In genomic region chr3:59113973-59114517, GRCm38 (mm10) we compare ENCODE assay signal across 11 mouse cellular contexts. TPM values are rescaled to one million over a fixed set of nuclear protein-coding genes. Genes with fewer than 3 reads are reported as not detected.
DNase-seq lines count a peak whose midpoint lies in the region; ATAC-seq lines count a peak whose summit lies in the region.
"Had no signal": no experiment of that assay in that cellular context is flagged by ENCODE, and none has a peak within 500 bp of the region (broad histone marks: within the 10 kb centered on the region; RNA-seq: fewer than 3 reads in every experiment).

No protein-coding gene starts in this region.

- H3K36me3 ChIP-seq in kidney, embryonic 15.5 days = 0 out of 2 replicates have a peak, but pooled peaks cover 3% of the 10 kb centered on the region

- H3K27me3 ChIP-seq in kidney, embryonic 15.5 days = no peaks in the 10 kb centered on the region
- H3K27me3 ChIP-seq: lung, embryonic 15.5 days; neural tube, embryonic 15.5 days had no signal

- no peak overlapping the region for H3K4me2 ChIP-seq in kidney, embryonic 15.5 days
- H3K4me2 ChIP-seq: lung, embryonic 15.5 days; neural tube, embryonic 15.5 days had no signal

- no peak overlapping the region for H3K9ac ChIP-seq in kidney, embryonic 15.5 days
- H3K9ac ChIP-seq: lung, embryonic 15.5 days; neural tube, embryonic 15.5 days had no signal

- 74% methylated on average over 8 of the region's 8 CpGs for WGBS in kidney, embryonic 15.5 days

- H3K27ac ChIP-seq in kidney, embryonic 15.5 days = no peak overlapping the region
- H3K27ac ChIP-seq: lung, embryonic 15.5 days; neural tube, embryonic 15.5 days had no signal

- ATAC-seq in granulocyte monocyte progenitor cell, adult 5-6 weeks (replicated peaks; ENCODE audit: poor library complexity, severe bottlenecking) = peak; percentile 58
- ATAC-seq in neutrophil, adult 5-6 weeks (ENCODE audit: extremely low read depth, insufficient number of reproducible peaks, low FRiP score, poor library complexity, severe bottlenecking) = peak; percentile 42; the same call in 1 of the 2 replicates
- ATAC-seq in kidney, embryonic 15.5 days (replicated peaks; ENCODE audit: low FRiP score) = no peak
- ATAC-seq: inflammation-experienced regulatory T-cells, adult 6 months had no signal

- no peaks in the 10 kb centered on the region for H3K4me1 ChIP-seq in kidney, embryonic 15.5 days
- H3K4me1 ChIP-seq: lung, embryonic 15.5 days; neural tube, embryonic 15.5 days had no signal

- peak; percentile 19 to 53 for DNase-seq in urinary bladder, adult 18-20 months (ENCODE audit: low spot score in 2 of 2)
- DNase-seq in urinary bladder, postnatal 4 days (ENCODE audit: low spot score in 2 of 2) = no peak
- DNase-seq in liver = peak; percentile 42
- no peak for DNase-seq in cerebellum, postnatal 14 days
- DNase-seq: cerebellum, adult 11-12 months had no signal

- H3K9me3 ChIP-seq in kidney, embryonic 15.5 days (replicated peaks) = no peaks in the 10 kb centered on the region
- H3K9me3 ChIP-seq: lung, embryonic 15.5 days; neural tube, embryonic 15.5 days had no signal

- no peak overlapping the region for H3K4me3 ChIP-seq in kidney, embryonic 15.5 days (replicated peaks)
- H3K4me3 ChIP-seq: lung, embryonic 15.5 days; neural tube, embryonic 15.5 days had no signal

RNA-seq across cellular contexts. Expression of gene Gpr171, which starts 12.4 kb away (rescaled TPM):
- 17.4 and 20.6 TPM in 2 replicates for total RNA-seq in granulocyte monocyte progenitor cell, adult 5-6 weeks (2014; fragmentation: Nextera tagmentation)
- 24.2 and 29.3 TPM in 2 replicates for total RNA-seq in granulocyte monocyte progenitor cell, adult 5-6 weeks (2017)
- 50.7 and 55.6 TPM in 2 replicates for total RNA-seq in neutrophil, adult 5-6 weeks (2017)
- 1.0 and 1.5 TPM in 2 replicates for polyA plus RNA-seq in kidney, embryonic 15.5 days (2015; fragmentation: Nextera tagmentation; extraction: Ambion mirVana)

RNA-seq across cellular contexts. Expression of gene P2ry14, which starts 39.4 kb away (rescaled TPM):
- 7.4 and 8.6 TPM in 2 replicates for total RNA-seq in granulocyte monocyte progenitor cell, adult 5-6 weeks (2014; fragmentation: Nextera tagmentation)
- total RNA-seq in granulocyte monocyte progenitor cell, adult 5-6 weeks (2017) = 3.6 and 6.3 TPM in 2 replicates
- total RNA-seq in neutrophil, adult 5-6 weeks (2017) = 1.2 and 1.3 TPM in 2 replicates
- 2.3 and 3.0 TPM in 2 replicates for polyA plus RNA-seq in kidney, embryonic 15.5 days (2015; fragmentation: Nextera tagmentation; extraction: Ambion mirVana)

Comparison
In these comparisons a context has a peak if more than half of its experiments do, and no peak if none do; other contexts are left out.
1. DNase-seq: peak in urinary bladder, adult 18-20 months (2 of 2) and liver (single experiment); none in urinary bladder, postnatal 4 days (0 of 2) and cerebellum, postnatal 14 days (0 of 2).